Mouse (Mus musculus): Measurements from ENCODE around the gene Stab2.

The Stab2 gene

GRCm38 (mm10) chr10:86989838-86990237 is 18.0 kb downstream of the Stab2 start:
- DNase-seq: no peak

GRCm38 (mm10) chr10:86976001-86976726 is 31.7 kb downstream of the Stab2 start:
- DNase-seq: peak; percentile 76

- DNase-seq: no peak
These were observed 34.5 kb downstream of the Stab2 start for GRCm38 (mm10) chr10:86973276-86973675.

- DNase-seq: no peak
These were observed 35.4 kb downstream of the Stab2 start for GRCm38 (mm10) chr10:86972503-86972826.

DNA sequence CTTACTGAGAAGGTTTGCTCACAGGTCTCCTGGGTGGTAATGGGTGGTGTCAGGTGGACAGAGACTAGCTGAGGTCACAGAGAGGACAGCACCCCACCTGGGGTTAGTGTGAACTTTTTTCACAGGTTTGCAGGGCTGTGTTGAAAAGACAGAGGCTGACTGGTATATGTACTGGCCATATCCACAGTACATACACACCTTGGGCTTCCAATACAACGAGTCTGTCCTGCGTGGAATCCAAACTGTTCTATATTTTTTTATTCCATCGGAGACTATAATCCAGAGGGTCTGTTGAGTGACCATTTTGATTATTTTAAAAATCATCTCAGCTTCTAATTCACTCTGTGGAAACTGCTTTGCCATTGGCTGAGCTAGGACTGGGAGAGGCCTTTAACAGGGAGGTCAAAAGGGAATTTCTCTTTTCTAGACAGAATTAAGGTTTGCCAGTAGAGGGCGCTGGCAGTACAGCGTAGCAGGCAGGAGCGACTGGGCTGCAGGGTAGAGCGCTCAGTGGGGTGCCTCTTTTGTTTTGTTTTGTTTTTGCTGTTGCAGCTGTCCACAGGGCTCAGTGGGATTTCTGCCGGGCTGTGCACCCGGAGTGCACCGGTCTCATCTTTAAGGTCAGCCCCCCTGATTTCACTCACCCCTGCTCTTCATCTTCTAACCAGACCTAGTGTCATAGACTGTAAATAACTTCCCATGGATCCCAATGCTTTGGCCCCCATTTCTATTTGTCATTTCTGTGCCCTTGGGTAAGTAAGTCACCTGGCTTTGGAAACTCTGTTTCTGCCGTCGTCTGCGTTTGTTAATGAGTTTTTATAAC is 35.9 kb downstream of the Stab2 start:
- peak; percentile 79 for DNase-seq

DNA sequence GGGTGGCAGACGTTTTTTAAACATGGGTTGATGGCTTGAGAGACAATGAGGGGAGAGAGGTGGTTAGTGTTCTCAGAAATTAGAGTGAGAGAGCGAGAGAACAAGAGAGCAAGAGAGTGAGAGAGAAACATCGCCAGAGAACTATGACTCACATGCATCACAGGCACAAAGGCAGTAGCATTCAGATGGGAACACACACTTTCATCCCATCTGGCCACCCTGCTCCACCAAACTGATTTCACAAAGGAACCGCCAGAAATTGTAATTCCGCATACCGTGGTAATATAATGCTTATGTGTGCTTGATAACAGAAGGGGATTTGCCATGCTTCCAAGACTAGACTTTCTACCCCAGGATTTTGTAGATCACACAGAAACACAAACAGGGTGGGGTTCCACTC is 38.5 kb downstream of the Stab2 start:
- no peak for DNase-seq

GRCm38 (mm10) chr10:86961542-86962466 is 46.0 kb downstream of the Stab2 start:
- no peak for DNase-seq

DNA sequence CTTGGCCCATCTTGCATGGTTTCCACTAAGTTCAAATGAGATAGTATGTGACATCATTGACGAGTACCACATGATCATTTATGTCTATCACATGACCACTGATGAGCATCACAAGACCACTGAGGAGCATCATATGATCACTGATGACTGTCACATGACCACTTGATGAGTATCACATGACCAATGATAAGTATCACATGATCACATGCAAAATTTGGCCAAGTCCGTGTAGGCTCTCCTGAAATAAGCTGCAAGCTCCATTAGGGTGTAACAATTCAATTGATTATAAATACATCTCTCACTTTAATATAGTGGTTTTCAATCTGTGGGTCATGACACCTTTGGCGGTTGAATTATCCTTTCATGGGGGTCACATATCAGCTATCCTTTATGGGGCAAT is 52.5 kb downstream of the Stab2 start:
- no peak for DNase-seq

- DNase-seq: no peak
These were observed 55.1 kb downstream of the Stab2 start for GRCm38 (mm10) chr10:86952696-86953095.

GRCm38 (mm10) chr10:86950806-86951205 is 57.0 kb downstream of the Stab2 start:
- no peak for DNase-seq

DNA sequence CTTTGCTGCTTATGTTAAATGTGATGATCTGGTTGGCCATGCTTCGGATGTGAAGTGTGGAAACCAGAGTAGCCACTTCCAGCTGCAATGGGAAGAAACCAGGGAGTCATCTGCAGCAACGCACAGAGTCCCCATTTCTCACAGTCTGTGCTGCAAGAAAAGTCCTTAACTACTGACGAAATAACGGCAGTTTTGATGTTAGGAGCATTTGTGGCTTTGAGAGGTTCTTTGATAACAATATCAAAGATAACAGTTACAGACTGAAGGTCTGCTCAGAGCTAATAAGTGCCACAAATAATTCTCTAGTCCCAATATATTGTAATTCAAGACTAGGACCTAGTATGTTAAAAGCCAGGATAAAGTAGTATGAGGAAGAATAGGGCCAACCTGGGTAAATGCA is 57.9 kb downstream of the Stab2 start:
- no peak for DNase-seq

DNA sequence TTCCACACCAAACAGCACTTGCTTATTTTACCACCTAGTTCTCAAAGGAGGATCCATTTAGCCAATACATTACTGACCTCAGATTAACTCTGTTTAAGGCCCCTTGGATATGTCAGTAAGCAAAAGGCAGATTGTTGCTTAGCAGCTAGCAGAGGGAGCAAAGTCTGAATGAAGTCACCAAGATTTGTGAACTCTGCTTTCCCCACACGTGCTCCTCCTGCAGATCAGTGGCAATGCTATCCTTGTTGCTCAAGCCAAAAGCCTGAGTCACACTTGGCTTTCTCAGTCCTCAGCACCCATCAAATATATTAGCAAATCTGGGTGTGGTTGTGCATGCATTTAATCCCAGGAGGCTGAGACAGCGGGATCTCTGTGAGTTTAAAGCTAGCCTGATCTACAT is 60.3 kb downstream of the Stab2 start:
- no peak for DNase-seq

- no peak for DNase-seq
These were observed 67.2 kb downstream of the Stab2 start for GRCm38 (mm10) chr10:86940591-86940990.

DNA sequence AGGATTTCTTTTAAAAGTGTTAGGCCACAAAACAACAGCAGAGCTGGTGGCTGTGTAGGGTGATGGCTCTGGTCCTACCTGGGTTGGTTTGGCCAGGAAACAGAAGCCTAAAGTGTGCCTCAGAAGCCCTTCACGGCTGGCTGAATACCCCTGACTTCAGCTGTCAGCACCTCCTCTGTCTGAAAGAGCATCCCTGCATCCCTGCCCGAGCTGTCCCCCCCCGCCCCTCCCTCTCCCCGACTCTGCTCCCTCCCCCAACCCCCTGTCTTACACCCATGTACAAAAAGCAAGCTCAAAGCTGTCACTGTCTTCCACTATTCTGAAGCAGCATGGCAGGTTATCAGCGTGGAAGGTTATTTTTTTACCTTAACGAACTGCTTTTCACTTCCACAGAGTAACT is 73.4 kb downstream of the Stab2 start:
- DNase-seq: no peak

GRCm38 (mm10) chr10:86933906-86934305 is 73.9 kb downstream of the Stab2 start:
- no peak for DNase-seq

DNA sequence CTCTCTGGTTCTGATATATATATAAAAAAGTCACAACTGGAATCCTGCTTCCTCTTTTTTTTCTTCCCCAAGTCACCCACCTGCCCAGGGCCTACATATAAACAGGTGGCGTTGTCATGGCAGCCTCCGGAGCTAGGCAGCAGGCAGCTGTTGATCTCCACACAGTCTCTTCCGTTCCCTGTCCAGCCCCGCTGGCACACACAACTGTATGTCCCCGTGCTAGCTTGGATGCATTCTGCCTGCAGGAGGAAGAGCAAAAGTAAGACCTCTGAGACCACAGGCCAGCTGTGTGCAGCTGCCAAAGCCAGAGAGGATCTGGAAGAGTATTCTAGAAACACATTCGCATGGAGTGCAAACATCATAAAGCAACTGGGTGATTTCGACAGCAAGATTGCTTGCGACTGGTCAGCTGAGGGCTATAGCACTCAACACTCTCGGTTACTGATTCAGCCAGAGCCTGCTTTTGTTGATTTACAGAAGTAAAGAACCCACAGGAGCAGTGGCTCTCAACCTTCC is 74.6 kb downstream of the Stab2 start:
- DNase-seq: peak; percentile 81

- no peak for DNase-seq
These were observed 84.2 kb downstream of the Stab2 start for GRCm38 (mm10) chr10:86923602-86924001.

DNA sequence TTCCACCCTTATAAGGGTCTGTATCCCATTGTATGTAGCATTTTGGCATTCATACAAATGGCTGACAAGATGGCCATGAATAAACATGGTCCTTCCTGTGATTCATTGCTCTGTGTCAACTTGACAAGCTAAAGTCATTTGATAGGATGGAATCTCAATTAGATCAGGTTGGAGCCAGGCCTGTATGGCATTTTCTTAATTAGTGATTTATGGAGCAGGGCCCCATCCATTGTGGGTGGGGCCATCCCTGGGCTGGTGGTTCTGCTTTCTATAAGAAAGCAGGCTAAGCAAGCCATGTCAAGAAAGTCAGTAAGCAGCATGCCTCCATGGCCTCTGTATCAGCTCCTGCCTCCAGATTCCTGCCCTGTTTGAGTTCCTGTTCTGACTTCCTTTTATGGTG is 92.2 kb downstream of the Stab2 start:
- DNase-seq: no peak

- no peak for DNase-seq
These were observed 99.3 kb downstream of the Stab2 start for GRCm38 (mm10) chr10:86908562-86908961.

- DNase-seq: no peak
These were observed 100.8 kb downstream of the Stab2 start for GRCm38 (mm10) chr10:86907043-86907442.

DNA sequence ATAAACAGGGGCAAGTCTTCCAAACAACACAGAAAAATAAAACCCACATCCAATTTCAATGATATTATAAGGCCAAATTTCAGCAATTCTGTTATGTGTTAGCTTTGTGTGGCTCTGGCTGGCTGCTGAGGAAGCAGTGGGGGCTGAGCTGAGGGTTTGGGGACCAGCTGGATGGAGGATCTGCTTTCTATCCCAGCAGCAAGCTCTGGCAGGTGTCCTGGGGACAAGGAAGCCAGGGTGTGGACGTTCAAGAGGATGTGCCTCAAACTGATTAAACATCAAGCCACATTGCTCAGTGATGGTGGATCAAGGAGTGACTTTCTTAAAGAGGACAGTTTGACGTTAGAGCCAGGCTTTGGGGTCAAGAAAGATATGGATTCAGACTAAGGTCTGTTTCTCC is 112.3 kb downstream of the Stab2 start:
- no peak for DNase-seq

DNA sequence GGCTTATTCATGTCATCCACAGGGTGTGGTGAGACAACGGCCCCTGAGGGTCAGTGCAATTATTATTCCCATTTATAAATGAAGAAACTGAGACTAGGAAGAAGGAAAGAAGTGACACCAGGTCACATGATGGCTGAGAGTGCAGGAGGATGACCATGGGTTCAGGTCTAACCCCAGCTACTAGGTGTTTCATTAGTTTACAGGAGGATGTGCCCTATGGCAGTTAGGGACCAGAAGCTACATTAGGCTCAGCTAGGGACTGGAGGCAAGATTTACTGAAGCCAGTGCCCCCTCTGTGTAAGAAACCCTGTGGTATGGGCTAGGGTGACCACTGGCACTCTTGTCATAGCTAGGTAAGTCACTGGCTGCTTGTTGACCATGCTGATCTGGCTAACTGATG is 116.8 kb downstream of the Stab2 start:
- DNase-seq: no peak
